Comparison of ENCODE assay signal across 9 mouse cellular contexts in genomic region chr16:67776091-67776490, GRCm38 (mm10).
A peak's percentile ranks its signal among the peaks of the same experiment; 100 is the strongest.
DNase-seq lines count a peak whose midpoint lies in the region; TF ChIP-seq lines count a peak whose summit lies in the region.
"Had no signal": no experiment of that assay in that cellular context is flagged by ENCODE, and none has a peak within 500 bp of the region (broad histone marks: within the 10 kb centered on the region; RNA-seq: fewer than 3 reads in every experiment).

No protein-coding gene starts in this region.

- no peak for TF ChIP-seq EP300 in heart, adult 2 months (IDR thresholded peaks at IDR 0.05; ENCODE audit: insufficient read depth, low read depth, low read length)

- H3K9ac ChIP-seq in heart, adult 2 months (ENCODE audit: low read depth, low read length): no peak overlapping the region

- intact Hi-C loops in heart, adult 2 months (cut with DNase I): no loop called here
- intact Hi-C loops in left cerebral cortex, postnatal 4 days (cut with DNase I): no loop called here

- no peak for TF ChIP-seq POLR2A in heart, adult 2 months (IDR thresholded peaks at IDR 0.05; ENCODE audit: insufficient read depth, low read depth, low read length)

- H3K4me1 ChIP-seq in heart, adult 2 months (ENCODE audit: control insufficient read depth, insufficient read depth, low read length): no peaks in the 10 kb centered on the region
- H3K4me1 ChIP-seq: megakaryocyte, embryonic 14.5 days had no signal

- no peak overlapping the region for H3K4me3 ChIP-seq in heart, adult 2 months
- H3K4me3 ChIP-seq: megakaryocyte, embryonic 14.5 days had no signal

- H3K27ac ChIP-seq in heart, adult 2 months: no peak overlapping the region

- no peaks in the 10 kb centered on the region for H3K27me3 ChIP-seq in heart, adult 2 months (ENCODE audit: control insufficient read depth, insufficient read depth, low read length)
- H3K27me3 ChIP-seq: megakaryocyte, embryonic 14.5 days had no signal

- TF ChIP-seq CTCF in heart, adult 2 months (IDR thresholded peaks at IDR 0.05): peak; percentile 59

- WGBS in heart, adult 2 months: 43% methylated on average over 3 of the region's 3 CpGs

- no peaks in the 10 kb centered on the region for H3K79me2 ChIP-seq in heart, adult 2 months (replicated peaks; ENCODE audit: control insufficient read depth, insufficient read depth, low read length)

- no peaks in the 10 kb centered on the region for H3K36me3 ChIP-seq in heart, adult 2 months (ENCODE audit: control insufficient read depth, insufficient read depth, low read length)

- no peak for DNase-seq in heart, adult 2 months
- no peak for DNase-seq in heart, adult 11 months
- peak; percentile 3 for DNase-seq in thymus, postnatal 14 days
- DNase-seq in thymus, postnatal 25 days: no peak
- peak; percentile 11 to 44 for DNase-seq in cerebellum, postnatal 36 days
- DNase-seq in left cerebral cortex, postnatal 4 days: peak; percentile 41
- DNase-seq in testis, postnatal 14 days (ENCODE audit: low spot score): peak; percentile 4
- DNase-seq in ovary, adult 18-20 months (ENCODE audit: low spot score): no peak

Comparison
In these comparisons a context has a peak if more than half of its experiments do, and no peak if none do; other contexts are left out.
1. DNase-seq: peak in thymus, postnatal 14 days (single experiment), cerebellum, postnatal 36 days (2 of 2), left cerebral cortex, postnatal 4 days (single experiment) and testis, postnatal 14 days (single experiment); none in heart, adult 2 months (0 of 2), heart, adult 11 months (single experiment), thymus, postnatal 25 days (single experiment) and ovary, adult 18-20 months (single experiment).